13 mouse cellular contexts compared by ENCODE assay signal in the genomic region with DNA sequence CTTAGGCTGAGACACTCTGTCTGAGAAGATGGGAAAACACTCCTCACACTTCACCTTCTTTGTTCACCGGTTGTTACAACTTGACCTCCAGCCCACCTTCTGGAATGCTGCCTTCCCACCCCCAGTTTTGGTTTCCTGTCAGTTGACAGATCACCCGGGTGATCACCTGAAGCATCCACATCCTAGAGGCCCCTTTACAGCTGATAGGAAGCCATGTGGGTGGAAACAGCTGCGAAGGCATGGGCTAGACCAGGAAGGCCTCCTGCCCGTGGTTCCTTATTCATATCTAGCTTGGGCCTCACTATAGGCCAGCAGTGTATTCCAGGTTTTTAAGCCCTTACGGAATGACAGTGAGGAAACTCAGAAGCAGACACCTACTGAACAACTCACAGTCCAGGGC.
DNase-seq lines count a peak whose midpoint lies in the region; ATAC-seq and TF ChIP-seq lines count a peak whose summit lies in the region.
"Had no signal": no experiment of that assay in that cellular context is flagged by ENCODE, and none has a peak within 500 bp of the region (broad histone marks: within the 10 kb centered on the region; RNA-seq: fewer than 3 reads in every experiment).

No protein-coding gene starts in this region.

- TF ChIP-seq CTCF in forebrain, postnatal 0 days (IDR thresholded peaks at IDR 0.05; ENCODE audit: low read depth): no peak
- TF ChIP-seq CTCF in embryonic fibroblast, embryonic 13.5 days (IDR thresholded peaks at IDR 0.05; ENCODE audit: borderline replicate concordance, insufficient read depth, low read length): no peak

- H3K4me2 ChIP-seq in forebrain, postnatal 0 days (ENCODE audit: low read depth): no peak overlapping the region
- H3K4me2 ChIP-seq in kidney, embryonic 16.5 days (replicated peaks; ENCODE audit: low read depth, low read length): no peak overlapping the region
- H3K4me2 ChIP-seq in stomach, embryonic 14.5 days (replicated peaks; ENCODE audit: low read depth, low read length): no peak overlapping the region
- H3K4me2 ChIP-seq: hindbrain, embryonic 15.5 days had no signal

- H3K4me1 ChIP-seq in forebrain, embryonic 10.5 days: peaks cover 53% of the 10 kb centered on the region
- H3K4me1 ChIP-seq in forebrain, postnatal 0 days (ENCODE audit: insufficient read depth): no peaks in the 10 kb centered on the region
- H3K4me1 ChIP-seq in kidney, embryonic 16.5 days (ENCODE audit: insufficient read depth, low read length): peaks cover 50% of the 10 kb centered on the region
- H3K4me1 ChIP-seq in embryonic fibroblast, embryonic 13.5 days (ENCODE audit: control insufficient read depth, insufficient read depth, low read length): peaks cover 31% of the 10 kb centered on the region
- H3K4me1 ChIP-seq in stomach, embryonic 14.5 days (ENCODE audit: control insufficient read depth, insufficient read depth, low read length): peaks cover 24% of the 10 kb centered on the region

- H3K9me3 ChIP-seq in forebrain, embryonic 10.5 days: no peaks in the 10 kb centered on the region
- no peaks in the 10 kb centered on the region for H3K9me3 ChIP-seq in forebrain, postnatal 0 days (ENCODE audit: low read length)
- H3K9me3 ChIP-seq in kidney, embryonic 16.5 days (ENCODE audit: low read length): no peaks in the 10 kb centered on the region
- no peaks in the 10 kb centered on the region for H3K9me3 ChIP-seq in stomach, embryonic 14.5 days (ENCODE audit: control insufficient read depth, low read depth, low read length)
- H3K9me3 ChIP-seq: hindbrain, embryonic 15.5 days had no signal

- H3K9ac ChIP-seq in forebrain, postnatal 0 days: no peak overlapping the region
- no peak overlapping the region for H3K9ac ChIP-seq in kidney, embryonic 16.5 days (replicated peaks; ENCODE audit: low read length)
- H3K9ac ChIP-seq in stomach, embryonic 14.5 days (replicated peaks; ENCODE audit: low read depth, low read length): no peak overlapping the region
- H3K9ac ChIP-seq: hindbrain, embryonic 15.5 days had no signal

- 79% methylated on average over 5 of the region's 5 CpGs for WGBS in forebrain, embryonic 10.5 days
- 92% methylated on average over 5 of the region's 5 CpGs for WGBS in forebrain, postnatal 0 days
- 58% methylated on average over 5 of the region's 5 CpGs for WGBS in kidney, embryonic 16.5 days
- 49% methylated on average over 5 of the region's 5 CpGs for WGBS in stomach, embryonic 14.5 days

- no peaks in the 10 kb centered on the region for H3K27me3 ChIP-seq in forebrain, embryonic 10.5 days (ENCODE audit: poor library complexity, severe bottlenecking)
- H3K27me3 ChIP-seq in forebrain, postnatal 0 days (ENCODE audit: insufficient read depth, low read length): no peaks in the 10 kb centered on the region
- H3K27me3 ChIP-seq in kidney, embryonic 16.5 days (ENCODE audit: insufficient read depth, low read length): no peaks in the 10 kb centered on the region
- no peaks in the 10 kb centered on the region for H3K27me3 ChIP-seq in stomach, embryonic 14.5 days (ENCODE audit: control insufficient read depth, insufficient read depth, low read length)
- H3K27me3 ChIP-seq: hindbrain, embryonic 15.5 days had no signal

- no peak for TF ChIP-seq POLR2A in embryonic fibroblast, embryonic 13.5 days (IDR thresholded peaks at IDR 0.05; ENCODE audit: low read depth, low read length)

- ATAC-seq in forebrain, postnatal 0 days: no peak
- no peak for ATAC-seq in kidney, embryonic 16.5 days (ENCODE audit: low FRiP score, low TSS enrichment)
- ATAC-seq in stomach, embryonic 14.5 days (ENCODE audit: insufficient number of reproducible peaks, insufficient read depth, low FRiP score, low read depth): no peak

- H3K4me3 ChIP-seq in forebrain, embryonic 10.5 days: no peak overlapping the region
- no peak overlapping the region for H3K4me3 ChIP-seq in forebrain, postnatal 0 days (ENCODE audit: low read depth, low read length)
- no peak overlapping the region for H3K4me3 ChIP-seq in kidney, embryonic 16.5 days (ENCODE audit: low read length)
- H3K4me3 ChIP-seq in embryonic fibroblast, embryonic 13.5 days (ENCODE audit: insufficient read depth, low read length): no peak overlapping the region
- no peak overlapping the region for H3K4me3 ChIP-seq in stomach, embryonic 14.5 days (ENCODE audit: low read depth, low read length)
- H3K4me3 ChIP-seq: hindbrain, embryonic 15.5 days; myocyte had no signal

- H3K36me3 ChIP-seq in forebrain, embryonic 10.5 days (replicated peaks): peaks cover 67% of the 10 kb centered on the region
- no peaks in the 10 kb centered on the region for H3K36me3 ChIP-seq in forebrain, postnatal 0 days (ENCODE audit: insufficient read depth)
- peaks cover 29% of the 10 kb centered on the region for H3K36me3 ChIP-seq in kidney, embryonic 16.5 days (ENCODE audit: insufficient read depth, low read length)
- H3K36me3 ChIP-seq in stomach, embryonic 14.5 days (ENCODE audit: control insufficient read depth, insufficient read depth, low read length): peaks cover 14% of the 10 kb centered on the region; the same call in 1 of the 2 replicates
- H3K36me3 ChIP-seq: hindbrain, embryonic 15.5 days had no signal

- peak overlapping the region; percentile 44; the same call in 1 of the 2 replicates for H3K27ac ChIP-seq in forebrain, embryonic 10.5 days
- no peak overlapping the region for H3K27ac ChIP-seq in forebrain, postnatal 0 days (ENCODE audit: low read depth, low read length)
- H3K27ac ChIP-seq in kidney, embryonic 16.5 days (ENCODE audit: low read length): peak overlapping the region; percentile 87
- H3K27ac ChIP-seq in embryonic fibroblast, embryonic 13.5 days (ENCODE audit: insufficient read depth, low read length): peak overlapping the region; percentile 63; the same call in 1 of the 2 replicates
- peak overlapping the region; percentile 90 for H3K27ac ChIP-seq in stomach, embryonic 14.5 days (ENCODE audit: low read length)
- H3K27ac ChIP-seq: hindbrain, embryonic 15.5 days had no signal

- no peak for DNase-seq in forebrain, embryonic 10.5 days (ENCODE audit: extremely low spot score, low spot score)
- DNase-seq in forebrain, postnatal 0 days: no peak
- no peak for DNase-seq in kidney, adult 18-20 months
- no peak for DNase-seq in T-cell, adult 2 months (ENCODE audit: low spot score)
- DNase-seq in frontal cortex, postnatal 14 days (ENCODE audit: low spot score in 2 of 2): no peak
- DNase-seq: adrenal gland, postnatal 14 days; kidney, postnatal 4 days; right cerebral cortex, postnatal 14 days had no signal
